Mouse (Mus musculus) midbrain, embryonic 10.5 days (tissue): Measurements from ENCODE around the gene Rhob. TPM values are rescaled to one million over a fixed set of nuclear protein-coding genes. Genes with fewer than 3 reads are reported as not detected.

Source experiments
- polyA plus RNA-seq: library from polyadenylated mRNA; unstranded; fragments of >200 nt; fragmentation: Nextera tagmentation; extraction: Ambion mirVana; gene quantifications from 2 replicates; pipeline ENCODE4 v1.2.1, GENCODE M21; 2016

Gene Rhob
- polyA plus RNA-seq, 1 experiment from 2014 or later = 30.1 TPM

Other genes starting within 250 kb of the Rhob start
- 0.19 and 0.48 TPM in 2 replicates for gene Gdf7, start 198.1 kb downstream of the Rhob start, polyA plus RNA-seq
- gene Hs1bp3, start 186.6 kb downstream of the Rhob start, polyA plus RNA-seq = 14.9 and 15.8 TPM in 2 replicates
- not detected in 2 replicates for gene Slc7a15, start 99.1 kb upstream of the Rhob start, polyA plus RNA-seq
- gene Pum2, start 174.1 kb upstream of the Rhob start, polyA plus RNA-seq = 67.4 TPM in 2 replicates